Mouse (Mus musculus) granulocyte monocyte progenitor cell, adult 5-6 weeks (primary cell): ENCODE data around the gene Rin3. TPM values are rescaled to one million over a fixed set of nuclear protein-coding genes. Genes with fewer than 3 reads are reported as not detected.
"Not testable (repeated sequence)": the region's sequence is repeated elsewhere in the genome, so short reads cannot be mapped to it uniquely, and the experiment has no call there.

Experiments used
- ATAC-seq: replicated peaks from 2 replicates; pipeline ENCODE4 v1.8.0; 2016; ENCODE audit warnings: mild to moderate bottlenecking, moderate TSS enrichment, inconsistent platforms; ENCODE audit not compliant: poor library complexity, severe bottlenecking
- total RNA-seq, 2 experiments: library from RNA; stranded (forward) in 1 of 2; stranded (reverse) in 1 of 2; fragments of 200-712, 200-1000 nt in 1 of 2; fragments of >200 nt in 1 of 2; fragmentation: Nextera tagmentation in 1 of 2; gene quantifications; 2 replicates each; pipeline ENCODE4 v1.2.3; 2014 to 2017

Rin3 gene
- total RNA-seq, 2 experiments from 2014 or later, result 64.3 to 263 TPM

DNA sequence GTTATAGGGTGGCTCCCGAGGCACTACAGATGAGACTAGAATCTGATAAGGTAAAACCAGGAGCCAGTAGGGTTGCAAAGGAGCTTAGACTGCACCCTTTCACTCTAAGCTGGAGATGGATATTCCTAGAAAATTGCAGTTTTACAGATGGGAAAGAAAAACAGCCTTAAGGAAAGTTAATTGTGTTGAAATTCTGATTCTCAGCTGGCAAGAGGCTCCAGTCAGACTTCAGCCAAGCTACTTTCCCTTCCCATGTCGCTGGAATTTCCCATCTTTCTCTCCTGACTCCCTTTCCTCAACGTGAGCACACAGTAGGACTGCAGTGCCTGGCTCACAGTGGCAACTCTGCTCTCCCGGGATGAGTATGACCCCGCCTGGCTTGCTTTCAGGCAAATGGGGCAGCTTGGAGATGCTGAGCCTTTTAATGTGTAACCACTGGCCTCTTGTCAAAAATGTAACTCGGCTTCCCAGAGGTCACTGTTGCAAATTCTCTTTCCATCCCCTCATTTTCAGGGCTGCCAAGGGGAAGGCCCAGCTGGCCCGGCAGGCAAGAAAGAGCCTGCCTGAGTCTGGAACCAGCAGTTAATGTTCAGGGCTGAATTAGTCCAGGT lies 6.9 kb upstream of the Rin3 start:
- no peak for ATAC-seq

- not testable (repeated sequence) for ATAC-seq
These were observed 2.6 kb upstream of the Rin3 start for GRCm38 (mm10) chr12:102280290-102280689.

DNA sequence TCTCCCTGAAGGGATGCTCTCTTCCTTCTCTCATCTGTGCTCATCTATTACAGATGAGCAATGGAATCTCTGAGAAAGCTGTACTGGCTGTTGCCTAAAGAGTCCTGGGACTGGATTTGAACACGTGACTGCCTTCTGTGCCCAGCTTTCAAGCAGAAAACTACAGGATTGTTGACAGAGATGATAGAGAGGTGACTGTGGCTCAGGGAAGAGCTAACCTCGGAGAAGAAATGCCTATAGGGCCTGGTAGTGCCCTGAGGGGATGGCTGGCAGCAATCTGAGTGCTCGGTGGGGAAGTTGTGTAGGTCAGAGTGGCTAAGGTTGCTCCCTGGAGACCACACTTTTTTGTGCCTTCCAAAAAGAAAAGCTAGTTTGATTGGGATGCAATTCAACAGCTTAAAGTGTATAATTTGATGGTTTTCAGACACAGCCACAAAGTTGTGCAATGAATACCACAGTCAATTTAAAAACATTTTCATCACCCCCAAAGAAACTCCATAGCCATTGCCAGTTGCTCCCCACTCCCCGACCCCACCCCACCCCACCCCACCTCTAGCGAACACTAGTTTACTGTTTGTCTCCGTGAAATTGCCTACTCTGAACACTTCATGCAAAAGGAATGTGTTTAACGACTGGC lies 1.9 kb upstream of the Rin3 start:
- ATAC-seq, result 0 out of 2 replicates have a peak, but pooled peaks have one; percentile 5

DNA sequence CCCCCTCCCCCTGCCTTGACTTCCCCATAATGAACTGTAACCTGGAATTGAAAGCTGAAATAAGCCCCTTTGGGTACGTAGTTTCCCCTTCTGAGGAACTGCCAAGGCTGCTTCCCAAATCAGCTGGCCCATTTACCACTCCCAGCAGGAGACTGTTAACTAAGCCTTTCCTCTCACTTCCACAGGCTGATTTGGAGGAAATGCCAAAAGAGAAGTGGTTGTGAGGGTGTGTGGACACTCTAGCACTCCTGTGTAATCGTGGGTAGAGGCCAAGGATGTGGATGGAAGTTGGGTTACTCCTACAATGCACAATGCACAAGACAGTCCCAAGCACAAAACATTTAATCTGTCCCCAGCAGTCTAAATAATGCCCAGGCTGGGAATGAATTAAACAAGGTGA lies 722 bp upstream of the Rin3 start:
- ATAC-seq, result peak; percentile 82

DNA sequence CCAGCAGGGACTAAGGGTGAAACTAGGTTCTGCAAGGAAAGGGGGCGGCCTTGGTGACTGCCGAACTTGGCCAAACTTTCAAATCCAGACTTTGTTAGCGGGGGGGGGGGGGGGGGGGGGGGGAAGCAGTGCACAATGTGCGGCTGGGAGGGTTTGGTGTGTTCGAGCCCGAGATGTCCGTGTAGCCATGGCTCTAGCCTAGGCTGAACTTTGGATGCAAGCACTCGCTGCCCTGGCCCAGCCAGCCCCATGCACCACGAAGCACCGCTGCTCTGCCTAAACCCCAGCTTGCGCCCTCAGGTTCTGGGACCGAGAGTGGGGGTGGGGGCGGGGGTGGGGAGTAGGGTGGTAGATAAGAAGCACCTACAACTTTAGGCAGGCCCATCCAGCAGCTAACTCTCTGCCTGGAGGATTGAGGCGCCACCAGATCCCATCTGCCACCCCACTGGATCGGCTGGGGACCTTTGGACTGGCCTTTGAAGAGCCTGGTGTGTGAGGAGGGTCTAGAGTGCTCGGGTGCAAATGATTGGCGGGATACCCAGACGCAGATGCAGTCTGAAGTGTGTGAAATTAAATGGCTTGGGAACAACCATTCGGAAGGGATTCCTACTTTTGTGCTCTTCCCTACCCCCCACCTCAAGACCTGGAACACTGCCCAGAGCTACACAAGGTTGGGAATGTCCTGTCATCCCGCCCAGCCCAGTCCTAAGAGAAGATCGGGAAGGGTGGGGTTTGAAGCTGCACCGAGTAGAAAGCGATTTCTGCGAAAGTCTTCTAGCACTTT lies 827 bp downstream of the Rin3 start:
- no peak for ATAC-seq

- ATAC-seq, result no peak
These were observed 1.4 kb downstream of the Rin3 start for GRCm38 (mm10) chr12:102284267-102284610.

DNA sequence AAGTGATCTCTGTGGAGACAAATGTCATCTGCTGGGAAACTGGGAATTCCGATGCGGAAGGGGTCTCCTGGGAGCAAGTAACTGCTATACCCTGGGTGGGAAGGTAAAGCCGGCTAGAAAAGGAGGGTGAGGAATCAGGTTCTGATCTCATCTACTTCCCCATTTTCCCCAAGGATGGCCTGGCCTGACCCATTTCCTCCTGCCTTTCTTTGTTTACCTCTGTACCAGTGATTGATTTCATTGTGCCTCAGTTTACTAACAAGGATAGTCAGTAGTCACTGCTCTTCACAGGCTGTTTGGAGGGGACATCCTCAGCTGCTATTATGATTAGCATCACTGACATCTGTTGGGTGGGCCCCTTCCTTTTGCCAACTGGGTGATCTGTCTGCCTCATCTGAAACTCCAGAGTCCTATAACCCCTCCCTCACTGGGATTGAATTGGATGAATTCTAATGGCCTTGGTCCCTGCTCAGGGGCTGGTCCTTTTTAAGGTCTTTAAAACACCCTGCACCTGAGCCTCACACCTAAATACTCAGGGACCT lies 1.8 kb downstream of the Rin3 start:
- no peak for ATAC-seq

DNA sequence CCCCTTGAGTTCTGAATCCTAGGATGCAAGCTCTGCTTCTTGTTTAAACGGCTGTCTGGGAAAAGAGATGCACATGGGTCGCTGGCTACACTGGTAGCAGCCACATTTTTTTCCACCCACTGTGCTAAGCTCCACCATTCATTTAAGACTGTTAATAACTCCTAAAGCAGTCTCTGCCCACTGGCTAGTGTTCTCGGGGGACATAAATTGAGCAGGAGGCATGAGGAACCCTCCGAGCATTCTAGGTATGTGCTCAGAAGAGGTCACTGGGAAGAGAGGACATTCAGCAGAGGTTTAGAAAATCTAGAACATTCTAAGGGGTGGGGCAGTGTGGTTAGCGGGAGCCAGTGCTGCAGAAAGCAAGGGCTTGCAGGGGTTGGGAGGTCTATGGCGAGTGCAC lies 2.5 kb downstream of the Rin3 start:
- ATAC-seq, result no peak

- no peak for ATAC-seq
These were observed 2.9 kb downstream of the Rin3 start for GRCm38 (mm10) chr12:102285779-102286178.

DNA sequence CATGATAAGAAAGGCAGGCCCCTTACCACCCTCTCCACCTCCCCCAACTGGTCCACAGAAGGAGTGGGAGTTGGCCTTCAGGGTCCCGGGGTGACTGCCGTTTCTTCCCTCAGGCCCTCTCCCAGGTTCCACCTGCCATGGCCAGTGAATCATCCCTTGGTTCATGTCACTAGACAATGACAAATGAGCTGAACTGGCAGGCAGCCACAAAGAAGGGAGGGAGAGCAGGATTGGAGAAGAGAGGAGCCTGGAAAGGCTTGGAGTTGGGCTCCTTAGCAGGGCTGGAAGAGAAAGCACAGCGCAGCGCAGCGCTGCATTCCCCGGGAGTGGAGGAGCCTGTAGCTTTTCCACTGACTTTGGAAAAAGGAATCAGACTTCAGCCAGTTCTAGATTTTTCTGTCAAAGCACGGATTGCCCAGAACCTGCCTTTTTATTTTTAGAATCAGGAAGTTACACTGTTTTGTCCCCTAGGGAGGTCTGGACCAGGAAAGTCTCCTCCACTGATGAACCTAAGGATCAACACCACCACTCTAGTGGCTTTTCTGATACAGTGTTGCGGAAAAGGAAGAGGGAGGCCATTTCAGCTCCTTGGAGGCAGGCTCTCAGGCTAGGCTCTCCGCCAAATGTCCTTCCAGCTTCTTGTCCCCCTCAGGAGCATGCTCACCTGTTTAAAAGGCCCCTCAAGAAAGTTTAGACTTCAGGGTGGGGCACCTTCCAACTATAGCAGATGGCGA lies 4.0 kb downstream of the Rin3 start:
- ATAC-seq, result no peak

GRCm38 (mm10) chr12:102287904-102288602 lies 5.2 kb downstream of the Rin3 start:
- ATAC-seq, result no peak

DNA sequence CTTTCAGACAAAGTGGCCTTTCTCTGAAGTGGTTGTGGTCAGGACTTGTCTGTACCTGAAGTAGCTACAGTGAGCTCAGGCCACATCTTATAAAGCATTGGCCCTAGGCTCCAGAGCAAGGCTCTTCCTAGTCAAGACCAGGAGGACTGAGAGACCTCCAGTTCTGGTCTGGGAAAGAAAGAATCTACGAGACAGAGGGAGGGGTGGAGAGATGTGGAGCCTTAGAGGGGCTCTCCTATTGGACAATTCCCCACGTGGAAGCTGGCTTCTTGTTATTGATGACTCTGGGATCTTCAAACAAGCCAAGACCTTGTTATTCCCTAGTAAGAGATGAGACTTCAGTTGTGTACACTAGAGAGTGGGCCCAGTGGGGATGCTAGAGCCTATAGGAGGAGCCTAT lies 6.0 kb downstream of the Rin3 start:
- ATAC-seq, result no peak

GRCm38 (mm10) chr12:102289568-102289967 lies 6.7 kb downstream of the Rin3 start:
- no peak for ATAC-seq

- ATAC-seq, result peak; percentile 55
These were observed 7.8 kb downstream of the Rin3 start for GRCm38 (mm10) chr12:102290662-102291061.

- 0 out of 2 replicates have a peak, but pooled peaks have one; percentile 12 for ATAC-seq
These were observed 8.8 kb downstream of the Rin3 start for GRCm38 (mm10) chr12:102291686-102292085.

- ATAC-seq, result no peak
These were observed 9.8 kb downstream of the Rin3 start for GRCm38 (mm10) chr12:102292501-102293215.

- ATAC-seq, result no peak
These were observed 11.8 kb downstream of the Rin3 start for GRCm38 (mm10) chr12:102294634-102295033.

- ATAC-seq, result peak; percentile 49
These were observed 12.4 kb downstream of the Rin3 start for GRCm38 (mm10) chr12:102295230-102295629.

GRCm38 (mm10) chr12:102295662-102296061 lies 12.8 kb downstream of the Rin3 start:
- ATAC-seq, result no peak
